Mouse (Mus musculus): ENCODE measurements around the gene Nck1. TPM values are rescaled to one million over a fixed set of nuclear protein-coding genes. Genes with fewer than 3 reads are reported as not detected.

The Nck1 gene
- total and polyA plus RNA-seq, 3 experiments: 16.7 to 27.4 (median 25.2) TPM

DNA sequence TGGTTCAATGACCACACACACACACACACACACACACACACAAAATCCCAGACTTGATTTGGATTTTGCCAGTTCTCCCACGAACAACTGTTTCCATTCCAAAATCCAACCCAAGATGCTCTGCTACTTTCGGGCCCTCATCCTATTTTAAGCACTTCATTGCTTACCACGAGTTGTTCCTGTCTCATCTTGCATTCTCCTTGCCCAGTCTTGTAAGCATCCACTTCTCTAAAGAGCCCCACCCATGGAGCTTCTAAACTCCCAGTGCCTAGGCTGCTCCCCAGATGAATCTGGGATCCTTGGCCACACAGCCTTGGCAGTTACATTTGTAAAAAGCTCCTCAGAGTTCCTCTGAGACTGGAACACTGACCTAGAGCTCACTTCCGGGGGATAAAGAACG is 62.6 kb downstream of the Nck1 start:
- Histone ChIP-seq H3K4me2 (ENCODE audit: insufficient read depth, low read depth, poor library complexity, severe bottlenecking) (no peak overlapping the region), H3K4me1 (ENCODE audit: control insufficient read depth in 1 of 2, insufficient read depth in 2 of 2) (peaks cover 0 to 4% of the 10 kb centered on the region in 2 experiments; a peak in 1 of 4 replicates), H3K36me3 (replicated peaks in 1 of 2; ENCODE audit: control insufficient read depth in 1 of 2, insufficient read depth in 1 of 2, low read length in 1 of 2) (peaks cover 0 to 40% of the 10 kb centered on the region in 2 experiments), H3K4me3 (replicated peaks in 1 of 3; ENCODE audit: low read depth in 2 of 3, low read length in 2 of 3, poor library complexity in 1 of 3) (no peak overlapping the region), H3K27ac (ENCODE audit: insufficient read depth, low read depth) (no peak overlapping the region), H3K9me3 (replicated peaks; ENCODE audit: low read length) (no peaks in the 10 kb centered on the region), H3K27me3 (replicated peaks) (no peaks in the 10 kb centered on the region), H3K9ac (ENCODE audit: insufficient read depth, low read depth) (no peak overlapping the region), H3K79me2 (replicated peaks; ENCODE audit: control insufficient read depth, extremely low read depth, insufficient read depth, poor library complexity, severe bottlenecking) (no peaks in the 10 kb centered on the region)
- no peak for TF ChIP-seq PAX5 (IDR thresholded peaks at IDR 0.05; ENCODE audit: low read length)
- no peak for TF ChIP-seq ELF1 (IDR thresholded peaks at IDR 0.05; ENCODE audit: low read depth, low read length)
- no peak for TF ChIP-seq HCFC1 (IDR thresholded peaks at IDR 0.05; ENCODE audit: low read depth, low read length)
- TF ChIP-seq RAD21 (IDR thresholded peaks at IDR 0.05; ENCODE audit: low read depth, low read length): no peak
- no peak for TF ChIP-seq MAX (IDR thresholded peaks at IDR 0.05; ENCODE audit: low read length)
- TF ChIP-seq MAZ (IDR thresholded peaks at IDR 0.05; ENCODE audit: low read depth, low read length): no peak
- TF ChIP-seq MEF2A (IDR thresholded peaks at IDR 0.05; ENCODE audit: borderline replicate concordance, low read depth, low read length): no peak
- DNase-seq (ENCODE audit: extremely low read depth): no peak
- in situ Hi-C loops (cut with MboI; ENCODE audit: low pct_ligation_motif_present, low pct_unique_long_range_greater_than_20kb, low sequenced_read_pairs): no loop called here
- dilution Hi-C loops (cut with MboI; ENCODE audit: extremely low pct_ligation_motif_present, extremely low pct_unique_long_range_greater_than_20kb, low sequenced_read_pairs): no loop called here

DNA sequence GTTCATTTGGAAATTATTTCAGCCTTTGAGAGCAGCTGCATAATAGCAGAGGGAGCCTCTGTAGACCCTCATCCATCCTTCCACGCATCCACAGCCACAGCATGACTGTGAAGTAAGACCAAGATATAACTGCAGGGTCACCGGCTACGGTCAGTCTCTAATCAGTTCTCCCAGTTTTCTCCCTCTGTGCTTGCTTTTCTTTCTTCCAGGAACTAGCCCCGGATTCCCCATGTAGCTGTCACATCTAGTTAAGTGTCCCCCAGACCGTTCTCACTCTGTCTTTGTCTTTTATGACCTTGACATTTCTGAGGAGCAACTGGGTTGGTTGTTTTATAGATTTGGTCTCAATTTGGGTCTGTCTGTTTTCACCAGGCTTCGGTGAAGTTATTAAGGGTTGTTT is 64.3 kb downstream of the Nck1 start:
- in situ Hi-C loops (cut with MboI; ENCODE audit: low pct_ligation_motif_present, low pct_unique_long_range_greater_than_20kb, low sequenced_read_pairs) (no loop called here), dilution Hi-C loops (cut with MboI; ENCODE audit: extremely low pct_ligation_motif_present, extremely low pct_unique_long_range_greater_than_20kb, low sequenced_read_pairs) (no loop called here)
- Histone ChIP-seq H3K27ac (ENCODE audit: insufficient read depth, low read depth) (no peak overlapping the region), H3K4me1 (ENCODE audit: control insufficient read depth in 1 of 2, insufficient read depth in 2 of 2) (no peaks in the 10 kb centered on the region), H3K36me3 (replicated peaks in 1 of 2; ENCODE audit: control insufficient read depth in 1 of 2, insufficient read depth in 1 of 2, low read length in 1 of 2) (peaks cover 0 to 34% of the 10 kb centered on the region in 2 experiments), H3K9ac (ENCODE audit: insufficient read depth, low read depth) (no peak overlapping the region), H3K9me3 (replicated peaks; ENCODE audit: low read length) (no peaks in the 10 kb centered on the region), H3K27me3 (replicated peaks) (no peaks in the 10 kb centered on the region), H3K4me2 (ENCODE audit: insufficient read depth, low read depth, poor library complexity, severe bottlenecking) (no peak overlapping the region), H3K4me3 (replicated peaks in 1 of 3; ENCODE audit: low read depth in 2 of 3, low read length in 2 of 3, poor library complexity in 1 of 3) (no peak overlapping the region), H3K79me2 (replicated peaks; ENCODE audit: control insufficient read depth, extremely low read depth, insufficient read depth, poor library complexity, severe bottlenecking) (no peaks in the 10 kb centered on the region)
- TF ChIP-seq MAZ (IDR thresholded peaks at IDR 0.05; ENCODE audit: low read depth, low read length): no peak
- TF ChIP-seq CHD1 (IDR thresholded peaks at IDR 0.05; ENCODE audit: low read depth, low read length): no peak
- no peak for TF ChIP-seq RAD21 (IDR thresholded peaks at IDR 0.05; ENCODE audit: low read depth, low read length)
- no peak for TF ChIP-seq MXI1 (IDR thresholded peaks at IDR 0.05; ENCODE audit: low read depth, low read length)
- TF ChIP-seq UBTF (IDR thresholded peaks at IDR 0.05; ENCODE audit: low read depth, low read length): no peak
- DNase-seq (ENCODE audit: extremely low read depth): no peak

DNA sequence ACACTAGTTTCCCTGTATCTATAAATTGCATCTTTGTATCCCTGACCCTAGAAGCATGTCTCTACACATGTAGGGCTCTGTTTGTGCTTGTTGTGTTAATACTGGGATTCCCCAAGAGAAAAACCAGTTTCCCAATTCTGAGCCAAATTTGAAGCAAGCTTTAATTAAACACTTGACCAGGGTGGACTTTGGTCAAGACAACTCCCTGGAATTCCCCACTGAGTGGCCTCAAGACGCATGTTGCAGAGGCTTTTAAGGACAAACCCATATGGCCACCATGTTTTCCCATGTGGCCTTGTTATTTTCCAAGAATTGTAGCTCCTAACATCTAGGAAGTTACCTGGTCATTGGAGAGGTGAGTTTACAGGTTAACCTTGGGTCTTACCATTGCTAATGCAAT is 71.9 kb downstream of the Nck1 start:
- Histone ChIP-seq H3K27ac (ENCODE audit: insufficient read depth, low read depth) (no peak overlapping the region), H3K36me3 (replicated peaks in 1 of 2; ENCODE audit: control insufficient read depth in 1 of 2, insufficient read depth in 1 of 2, low read length in 1 of 2) (peaks cover 0 to 18% of the 10 kb centered on the region in 2 experiments), H3K4me3 (replicated peaks in 1 of 3; ENCODE audit: low read depth in 2 of 3, low read length in 2 of 3, poor library complexity in 1 of 3) (no peak overlapping the region), H3K9me3 (replicated peaks; ENCODE audit: low read length) (no peaks in the 10 kb centered on the region), H3K4me1 (ENCODE audit: control insufficient read depth in 1 of 2, insufficient read depth in 2 of 2) (no peaks in the 10 kb centered on the region), H3K79me2 (replicated peaks; ENCODE audit: control insufficient read depth, extremely low read depth, insufficient read depth, poor library complexity, severe bottlenecking) (no peaks in the 10 kb centered on the region), H3K9ac (ENCODE audit: insufficient read depth, low read depth) (no peak overlapping the region), H3K4me2 (ENCODE audit: insufficient read depth, low read depth, poor library complexity, severe bottlenecking) (no peak overlapping the region), H3K27me3 (replicated peaks) (no peaks in the 10 kb centered on the region)
- DNase-seq (ENCODE audit: extremely low read depth): no peak
- TF ChIP-seq UBTF (IDR thresholded peaks at IDR 0.05; ENCODE audit: low read depth, low read length): no peak
- no peak for TF ChIP-seq CTCF (conservative IDR thresholded peaks at IDR 0.05 in 1 of 2, IDR thresholded peaks at IDR 0.05 in 1 of 2; ENCODE audit: low read depth in 2 of 2, low read length in 2 of 2)
- TF ChIP-seq TCF12 (IDR thresholded peaks at IDR 0.05; ENCODE audit: low read depth, low read length): no peak
- TF ChIP-seq MAFK (IDR thresholded peaks at IDR 0.05; ENCODE audit: insufficient replicate concordance, low read length): no peak
- no peak for TF ChIP-seq POLR2AphosphoS2 (IDR thresholded peaks at IDR 0.05; ENCODE audit: low read depth, low read length)
- no peak for TF ChIP-seq IRF4 (IDR thresholded peaks at IDR 0.05; ENCODE audit: low read depth, low read length)
- TF ChIP-seq USF2 (conservative IDR thresholded peaks at IDR 0.05; ENCODE audit: low read depth, low read length): no peak
- TF ChIP-seq ETS1 (conservative IDR thresholded peaks at IDR 0.05; ENCODE audit: low read depth, low read length): no peak
- TF ChIP-seq USF1 (IDR thresholded peaks at IDR 0.05; ENCODE audit: low read depth, low read length): no peak
- TF ChIP-seq BHLHE40 (IDR thresholded peaks at IDR 0.05; ENCODE audit: low read depth, low read length): no peak
- TF ChIP-seq MAX (IDR thresholded peaks at IDR 0.05; ENCODE audit: low read length): no peak
- TF ChIP-seq EP300 (IDR thresholded peaks at IDR 0.05; ENCODE audit: low read length): no peak
- no peak for TF ChIP-seq E2F4 (IDR thresholded peaks at IDR 0.05; ENCODE audit: insufficient replicate concordance, low read depth, low read length)
- no peak for TF ChIP-seq ELF1 (IDR thresholded peaks at IDR 0.05; ENCODE audit: low read depth, low read length)
- no peak for TF ChIP-seq NELFE (IDR thresholded peaks at IDR 0.05; ENCODE audit: low read depth, low read length)
- TF ChIP-seq JUN (IDR thresholded peaks at IDR 0.05; ENCODE audit: insufficient read depth, low read depth, low read length): no peak
- no peak for TF ChIP-seq CHD1 (IDR thresholded peaks at IDR 0.05; ENCODE audit: low read depth, low read length)
- TF ChIP-seq MEF2A (IDR thresholded peaks at IDR 0.05; ENCODE audit: borderline replicate concordance, low read depth, low read length): no peak
- TF ChIP-seq NRF1 (IDR thresholded peaks at IDR 0.05; ENCODE audit: low read depth, low read length): no peak
- dilution Hi-C loops (cut with MboI; ENCODE audit: extremely low pct_ligation_motif_present, extremely low pct_unique_long_range_greater_than_20kb, low sequenced_read_pairs) (no loop called here), in situ Hi-C loops (cut with MboI; ENCODE audit: low pct_ligation_motif_present, low pct_unique_long_range_greater_than_20kb, low sequenced_read_pairs) (loop anchor here (25.0 kb wide), 1 partner anchor 438 kb away; no protein-coding TSS in a partner anchor)
